Mouse (Mus musculus) liver, embryonic 16.5 days (tissue): ENCODE results near the gene Slc35b4. TPM values are rescaled to one million over a fixed set of nuclear protein-coding genes. Genes with fewer than 3 reads are reported as not detected.

Experiments
- ATAC-seq: fragments of 200-750 bp; cut with Nextera tagmentation; 2 replicates; pipeline ENCODE4 v1.8.0; 2017; ENCODE audit warnings: low read depth, mild to moderate bottlenecking, moderate number of reproducible peaks, moderate library complexity
- H3K27ac ChIP-seq: fragments of 300-500 bp; sonication (generic); 2 replicates; pipeline ENCODE4 v1.5.1; 2014; ENCODE audit warnings: mild to moderate bottlenecking, low read length
- H3K27me3 ChIP-seq: fragments of 300-500 bp; sonication (generic); 2 replicates; pipeline ENCODE4 v1.6.1; 2014; ENCODE audit warnings: low read depth, low read length, mixed read lengths; ENCODE audit not compliant: control insufficient read depth, insufficient read depth
- H3K36me3 ChIP-seq: fragments of 300-500 bp; sonication (generic); 2 replicates; pipeline ENCODE4 v1.6.1; 2014; ENCODE audit warnings: mild to moderate bottlenecking; ENCODE audit not compliant: control insufficient read depth, insufficient read depth
- H3K4me1 ChIP-seq: fragments of 300-500 bp; sonication (generic); 2 replicates; pipeline ENCODE4 v1.6.1; 2014; ENCODE audit warnings: low read depth, low read length, mixed read lengths; ENCODE audit not compliant: control insufficient read depth
- H3K4me2 ChIP-seq: fragments of 300-500 bp; sonication (generic); 2 replicates; pipeline ENCODE4 v1.6.1; 2014; ENCODE audit warnings: low read depth, low read length, mixed read lengths
- H3K4me3 ChIP-seq: fragments of 300-500 bp; sonication (generic); 2 replicates; pipeline ENCODE4 v1.5.1; 2014; ENCODE audit warnings: low read depth, mild to moderate bottlenecking, low read length
- H3K9ac ChIP-seq: fragments of 300-500 bp; sonication (generic); 2 replicates; pipeline ENCODE4 v1.6.1; 2014; ENCODE audit warnings: low read depth, low read length
- H3K9me3 ChIP-seq: fragments of 300-500 bp; sonication (generic); replicated peaks from 2 replicates; pipeline ENCODE4 v1.6.1; 2016; ENCODE audit warnings: low read length; ENCODE audit not compliant: control insufficient read depth
- WGBS: fragments of 180-500 bp; shearing (Covaris S2); extraction: QIAGEN DNeasy Blood & Tissue Kit; methylation state at CpG from one replicate; pipeline ENCODE4 v1.1.7; 2014; ENCODE audit not compliant: insufficient replicate concordance; 5-methylcytosine and 5-hydroxymethylcytosine counted together
- polyA plus RNA-seq: library from polyadenylated mRNA; unstranded; fragments of >200 nt; fragmentation: Nextera tagmentation; extraction: Ambion mirVana; gene quantifications from 2 replicates; pipeline ENCODE4 v1.2.1, GENCODE M21; 2015

Slc35b4 gene
- 20.1 and 20.4 TPM in 2 replicates for polyA plus RNA-seq

DNA sequence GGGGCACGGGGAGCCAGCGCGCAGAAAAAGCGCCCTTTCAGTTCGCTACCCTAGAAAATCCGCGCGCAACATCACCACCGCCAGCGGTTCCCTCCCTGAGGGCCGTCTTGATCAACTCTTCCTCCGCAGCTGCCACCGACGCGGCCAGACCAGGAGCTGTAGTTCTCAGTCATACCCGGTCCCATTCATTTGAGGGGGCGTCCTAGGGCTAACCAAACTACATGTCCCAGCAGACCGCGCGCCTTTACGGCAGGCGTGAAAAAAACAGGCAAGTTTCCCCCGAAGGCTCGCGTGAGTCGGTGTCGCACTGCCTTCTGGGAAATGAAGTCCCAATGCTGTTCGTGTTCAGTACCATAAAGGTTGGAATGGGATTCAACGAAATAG lies at the start of gene Slc35b4:
Slc35b4 (minus strand) TSS at position 248 of the 384 bp plus-strand sequence.
- peak within 1 kb of the TSS; percentile 84 for H3K4me3 ChIP-seq
- under 1% methylated on average over 29 of the region's 29 CpGs for WGBS
- no peaks in the 10 kb centered on the region for H3K27me3 ChIP-seq
- H3K9ac ChIP-seq = peak within 1 kb of the TSS; percentile 86
- H3K27ac ChIP-seq = peak within 1 kb of the TSS; percentile 87
- H3K9me3 ChIP-seq = peaks cover 2% of the 10 kb centered on the region; the same call in 1 of the 2 replicates
- H3K4me2 ChIP-seq = peak within 1 kb of the TSS; percentile 80
- ATAC-seq = peak; percentile 97
- peaks cover 10% of the 10 kb centered on the region for H3K4me1 ChIP-seq
- no peaks in the 10 kb centered on the region for H3K36me3 ChIP-seq

DNA sequence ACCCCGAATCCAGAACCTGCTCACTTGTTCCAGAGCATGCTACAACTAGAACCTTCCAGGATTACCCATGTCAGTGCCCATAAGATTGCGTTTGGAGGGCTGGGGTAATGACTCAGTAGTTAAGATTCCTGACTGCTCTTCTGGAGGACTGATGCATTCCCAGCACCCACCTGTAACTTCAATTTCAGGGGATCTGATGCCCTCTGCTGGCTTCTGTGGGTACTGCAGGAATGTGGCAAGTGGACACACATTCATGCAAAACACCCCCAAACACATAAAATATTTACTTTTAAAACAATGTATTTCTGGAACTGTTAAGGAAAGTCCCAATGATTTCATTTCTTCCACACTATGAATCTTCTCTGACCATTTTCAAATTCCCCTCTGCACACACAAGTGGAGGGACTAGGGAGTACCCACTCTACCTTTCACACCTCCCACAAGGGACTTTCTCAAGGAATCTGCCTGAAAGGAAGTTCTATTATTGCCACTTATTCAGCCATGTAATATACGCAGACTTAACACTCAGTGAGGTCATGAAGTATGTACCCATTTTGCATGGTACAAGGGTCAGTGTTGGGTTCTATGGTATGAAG lies 48.2 kb upstream of the Slc35b4 start:
- ATAC-seq = no peak
- H3K36me3 ChIP-seq = no peaks in the 10 kb centered on the region
- H3K27ac ChIP-seq = no peak overlapping the region
- 68% methylated on average over 3 of the region's 3 CpGs for WGBS
- no peaks in the 10 kb centered on the region for H3K4me1 ChIP-seq
- no peak overlapping the region for H3K4me3 ChIP-seq
- no peak overlapping the region for H3K4me2 ChIP-seq
- no peaks in the 10 kb centered on the region for H3K27me3 ChIP-seq
- no peak overlapping the region for H3K9ac ChIP-seq
- H3K9me3 ChIP-seq = 0 out of 2 replicates have a peak, but pooled peaks cover 4% of the 10 kb centered on the region

DNA sequence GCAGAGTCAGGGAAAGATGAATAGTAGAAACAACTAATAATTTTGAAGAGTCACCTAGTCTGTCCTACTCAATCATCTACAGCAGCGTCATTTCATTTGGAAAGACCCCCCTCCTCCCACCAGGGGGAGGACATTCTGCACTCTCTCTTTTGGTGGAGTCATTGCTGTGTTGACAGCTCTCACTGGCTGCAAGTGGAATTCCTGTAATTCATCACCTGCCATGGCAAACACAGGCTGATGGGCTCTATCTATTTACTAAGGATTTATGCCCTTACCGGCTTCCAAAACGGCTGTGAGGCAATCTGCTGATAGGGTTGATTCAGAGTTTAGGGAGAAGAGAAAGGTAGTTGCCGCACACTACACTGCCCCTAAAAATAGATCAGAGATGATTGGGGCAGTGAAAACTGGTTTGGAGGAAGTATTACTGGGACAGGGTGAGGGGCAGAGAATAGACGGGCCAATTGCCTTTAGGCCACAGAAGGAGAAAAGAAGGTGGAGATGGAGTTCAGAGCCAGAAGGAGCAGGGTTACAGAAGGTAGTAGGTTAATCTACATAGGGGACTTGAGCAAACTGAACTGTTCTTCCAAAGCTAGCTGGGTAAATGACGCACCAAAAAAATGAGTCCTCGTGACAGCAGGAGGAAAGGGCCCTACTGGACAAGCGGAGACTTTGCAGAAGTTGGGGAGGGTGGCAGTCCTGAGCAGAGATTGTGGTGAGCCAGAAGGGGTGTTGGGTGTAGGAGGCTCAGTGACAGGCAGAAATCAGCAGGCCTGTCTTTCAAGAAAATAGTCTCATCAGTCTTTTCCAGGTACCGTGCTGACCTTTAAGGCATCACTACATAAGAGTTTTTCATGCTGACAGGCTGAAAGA lies 39.8 kb upstream of the Slc35b4 start:
- H3K36me3 ChIP-seq = no peaks in the 10 kb centered on the region
- ATAC-seq = no peak
- WGBS = 29% methylated on average over 9 of the region's 9 CpGs

DNA sequence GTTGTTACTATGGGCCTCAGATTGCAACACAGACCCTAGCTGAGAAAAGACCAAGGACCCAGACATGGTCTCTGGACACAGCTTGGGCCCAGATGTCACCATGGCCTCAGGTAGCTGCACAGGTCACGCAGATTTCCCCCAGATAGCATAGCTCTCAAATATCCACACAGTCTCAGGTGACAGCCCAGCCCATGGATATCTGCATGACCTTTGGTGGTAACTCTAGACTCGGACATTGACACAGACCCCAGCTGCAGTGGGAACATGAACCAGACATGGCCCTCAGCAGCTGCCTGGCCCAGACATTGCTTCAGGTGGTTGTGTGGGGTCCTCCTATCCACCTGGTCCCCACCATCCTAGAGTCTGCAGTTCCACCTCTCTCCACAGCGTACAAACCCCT lies 28.8 kb upstream of the Slc35b4 start:
- H3K9ac ChIP-seq = no peak overlapping the region
- 61% methylated on average over 3 of the region's 3 CpGs for WGBS
- H3K9me3 ChIP-seq = no peaks in the 10 kb centered on the region
- no peak overlapping the region for H3K4me2 ChIP-seq
- H3K4me1 ChIP-seq = no peaks in the 10 kb centered on the region
- ATAC-seq = no peak
- no peaks in the 10 kb centered on the region for H3K36me3 ChIP-seq
- H3K4me3 ChIP-seq = no peak overlapping the region
- H3K27me3 ChIP-seq = no peaks in the 10 kb centered on the region
- H3K27ac ChIP-seq = no peak overlapping the region

More for the DNA sequence above, 39.8 kb upstream of the Slc35b4 start:
- H3K9ac ChIP-seq = no peak overlapping the region
- no peaks in the 10 kb centered on the region for H3K27me3 ChIP-seq
- H3K9me3 ChIP-seq = no peaks in the 10 kb centered on the region
- H3K4me2 ChIP-seq = no peak overlapping the region
- H3K4me1 ChIP-seq = no peaks in the 10 kb centered on the region
- H3K27ac ChIP-seq = no peak overlapping the region
- no peak overlapping the region for H3K4me3 ChIP-seq

DNA sequence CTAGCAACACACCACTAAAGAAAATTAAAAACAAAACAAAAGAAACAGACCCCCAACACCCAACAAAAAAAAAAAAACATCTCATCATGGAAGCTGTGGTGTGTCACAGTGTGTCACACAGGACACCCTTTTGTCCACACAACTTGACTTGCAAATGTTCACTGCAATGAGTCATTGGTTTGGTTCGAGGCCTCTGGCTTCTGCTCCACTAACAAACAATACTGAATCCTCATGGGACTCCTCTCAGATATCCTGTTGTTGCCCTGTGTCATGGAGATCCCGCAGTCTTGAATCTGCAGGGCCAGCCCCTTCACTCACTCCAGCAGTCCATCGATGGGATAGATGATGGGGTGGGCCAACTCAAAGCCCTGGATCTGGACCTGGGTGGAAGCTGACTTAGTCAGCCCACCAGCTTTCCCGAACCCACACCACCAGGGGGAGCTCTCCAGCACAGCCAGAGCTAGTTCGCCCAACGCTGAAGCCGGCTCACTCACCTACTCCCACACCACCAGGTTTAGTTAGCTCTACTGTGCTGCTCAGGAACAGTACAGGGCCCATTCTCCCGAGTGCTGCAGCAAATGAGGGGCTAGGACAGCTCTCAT lies 28.2 kb upstream of the Slc35b4 start:
- Histone ChIP-seq H3K27me3 (no peaks in the 10 kb centered on the region), H3K9me3 (no peaks in the 10 kb centered on the region), H3K9ac (no peak overlapping the region), H3K4me2 (no peak overlapping the region), H3K4me1 (no peaks in the 10 kb centered on the region), H3K36me3 (no peaks in the 10 kb centered on the region), H3K4me3 (no peak overlapping the region), H3K27ac (no peak overlapping the region)
- no peak for ATAC-seq
- 38% methylated on average over 8 of the region's 8 CpGs for WGBS

DNA sequence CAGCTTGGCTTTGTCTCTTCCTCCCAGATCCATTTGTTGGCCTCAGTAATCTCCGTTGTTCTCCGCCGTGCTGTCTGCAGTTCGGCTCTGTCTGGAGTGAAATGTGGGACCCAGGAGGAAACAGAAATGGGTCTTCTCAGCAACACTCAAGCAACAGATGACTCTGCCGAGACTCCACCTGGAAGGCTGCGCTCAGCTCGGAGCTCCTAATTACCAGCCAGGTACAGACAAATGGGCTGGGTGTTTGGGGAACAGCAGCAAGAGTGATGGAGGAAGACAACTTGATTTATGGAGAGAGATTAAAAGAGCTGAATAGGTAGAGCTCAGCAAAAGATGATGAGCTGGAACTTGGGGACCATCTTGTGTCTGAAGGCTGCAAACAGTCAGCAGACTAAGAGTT lies 26.6 kb upstream of the Slc35b4 start:
- ATAC-seq = no peak
- Histone ChIP-seq H3K9ac (no peak overlapping the region), H3K27me3 (no peaks in the 10 kb centered on the region), H3K36me3 (no peaks in the 10 kb centered on the region), H3K9me3 (no peaks in the 10 kb centered on the region), H3K27ac (no peak overlapping the region), H3K4me2 (no peak overlapping the region), H3K4me3 (no peak overlapping the region), H3K4me1 (no peaks in the 10 kb centered on the region)
- WGBS = 69% methylated on average over 7 of the region's 7 CpGs

DNA sequence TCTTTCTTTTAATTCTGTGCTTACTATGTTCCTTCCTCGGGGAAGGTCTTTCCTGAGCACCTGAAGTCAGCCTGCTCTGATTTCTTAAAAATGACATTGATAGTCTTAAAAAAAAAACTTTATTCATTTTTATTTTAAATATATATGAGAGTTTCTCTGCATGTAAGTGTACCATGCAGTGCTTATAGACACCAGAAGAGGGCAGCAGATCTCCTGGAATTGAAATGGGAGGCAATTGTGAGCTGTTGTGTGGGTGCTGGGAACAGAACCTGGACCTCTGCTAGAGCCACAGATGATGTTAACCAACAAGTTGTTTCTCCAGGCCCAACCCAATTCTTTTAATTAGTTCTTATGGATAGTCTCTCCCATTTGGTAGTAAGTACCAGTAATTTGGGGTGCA lies 18.1 kb upstream of the Slc35b4 start:
- no peak overlapping the region for H3K9ac ChIP-seq
- no peaks in the 10 kb centered on the region for H3K27me3 ChIP-seq
- no peaks in the 10 kb centered on the region for H3K4me1 ChIP-seq
- no peak overlapping the region for H3K4me3 ChIP-seq
- H3K27ac ChIP-seq = no peak overlapping the region
- H3K36me3 ChIP-seq = no peaks in the 10 kb centered on the region
- WGBS = 74% methylated on average over 1 of the region's 1 CpGs
- H3K4me2 ChIP-seq = no peak overlapping the region
- no peaks in the 10 kb centered on the region for H3K9me3 ChIP-seq
- ATAC-seq = no peak

DNA sequence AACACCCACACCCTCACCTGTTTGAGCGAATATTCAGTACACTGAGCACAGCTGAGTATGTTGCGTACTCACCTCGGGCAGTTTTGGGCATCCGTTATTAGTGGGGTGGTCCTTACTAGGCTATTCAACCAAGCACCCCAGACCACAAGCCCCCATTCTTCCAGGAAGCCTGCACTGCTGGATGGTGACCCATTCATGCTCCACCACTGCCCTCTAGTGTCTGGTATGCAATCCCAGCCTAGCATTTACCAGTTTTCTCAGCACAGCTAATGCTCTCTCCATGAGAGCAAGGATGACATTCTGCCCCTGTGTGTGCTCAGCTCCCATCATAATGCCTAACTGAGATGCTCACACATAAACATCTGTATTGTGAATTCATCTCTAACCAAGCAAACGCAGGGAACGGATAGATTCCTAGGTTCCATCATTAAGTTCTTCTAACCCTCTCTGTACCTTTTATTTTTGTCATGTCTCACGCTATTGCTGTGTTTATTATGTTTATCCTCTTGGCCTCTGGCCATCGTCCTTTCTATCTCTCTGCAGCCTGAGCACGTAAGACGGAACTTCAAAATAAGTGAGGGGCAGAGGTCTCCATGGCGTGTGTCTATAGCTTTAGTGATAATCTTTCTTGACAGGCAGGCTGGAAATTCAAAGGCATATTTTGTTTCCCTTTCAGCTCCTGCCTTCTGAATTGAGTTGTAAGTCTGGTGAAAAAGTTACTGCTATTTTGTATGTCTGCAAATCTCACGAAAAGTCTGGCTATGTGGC lies 17.0 kb upstream of the Slc35b4 start:
- 48% methylated on average over 12 of the region's 12 CpGs for WGBS
- Histone ChIP-seq H3K4me3 (no peak overlapping the region), H3K36me3 (no peaks in the 10 kb centered on the region), H3K27ac (no peak overlapping the region), H3K4me2 (no peak overlapping the region), H3K9ac (no peak overlapping the region), H3K27me3 (no peaks in the 10 kb centered on the region), H3K4me1 (no peaks in the 10 kb centered on the region), H3K9me3 (no peaks in the 10 kb centered on the region)
- peak; percentile 54; the same call in 1 of the 2 replicates for ATAC-seq
